Mouse (Mus musculus): ENCODE data around the gene Fgf22.
"Not testable (repeated sequence)": the region's sequence is repeated elsewhere in the genome, so short reads cannot be mapped to it uniquely, and the experiment has no call there.

Gene Fgf22

GRCm38 (mm10) chr10:79732500-79732899 lies 22.4 kb upstream of the Fgf22 start:
- DNase-seq (ENCODE audit: low spot score in 2 of 2): peak in 1 of 2 experiments; percentile 53

- DNase-seq (ENCODE audit: low spot score in 2 of 2): no peak
These were observed 21.0 kb upstream of the Fgf22 start for GRCm38 (mm10) chr10:79733847-79734246.

- DNase-seq (ENCODE audit: low spot score in 2 of 2): no peak
These were observed 19.5 kb upstream of the Fgf22 start for GRCm38 (mm10) chr10:79735361-79735760.

- no peak for DNase-seq (ENCODE audit: low spot score in 2 of 2)
These were observed 18.2 kb upstream of the Fgf22 start for GRCm38 (mm10) chr10:79736706-79737105.

- no peak for DNase-seq (ENCODE audit: low spot score in 2 of 2)
These were observed 16.6 kb upstream of the Fgf22 start for GRCm38 (mm10) chr10:79738259-79738658.

GRCm38 (mm10) chr10:79739234-79739633 lies 15.6 kb upstream of the Fgf22 start:
- no peak for DNase-seq (ENCODE audit: low spot score in 2 of 2)

- no peak for DNase-seq (ENCODE audit: low spot score in 2 of 2)
These were observed 14.0 kb upstream of the Fgf22 start for GRCm38 (mm10) chr10:79740863-79741262.

- no peak for DNase-seq (ENCODE audit: low spot score in 2 of 2)
These were observed 11.7 kb upstream of the Fgf22 start for GRCm38 (mm10) chr10:79743161-79743560.

- no peak for DNase-seq (ENCODE audit: low spot score in 2 of 2)
These were observed 11.1 kb upstream of the Fgf22 start for GRCm38 (mm10) chr10:79743650-79744365.

- DNase-seq (ENCODE audit: low spot score in 2 of 2): no peak
These were observed 9.5 kb upstream of the Fgf22 start for GRCm38 (mm10) chr10:79745411-79745810.

GRCm38 (mm10) chr10:79745898-79746773 lies 8.7 kb upstream of the Fgf22 start, which contains the start of gene Polrmt:
Polrmt (minus strand) TSS chr10:79746581.
- peak; percentile 89 to 90 for DNase-seq (ENCODE audit: low spot score in 2 of 2)

GRCm38 (mm10) chr10:79746774-79747151 lies 8.1 kb upstream of the Fgf22 start:
- no peak for DNase-seq (ENCODE audit: low spot score in 2 of 2)

- DNase-seq (ENCODE audit: low spot score in 2 of 2): no peak
These were observed 6.4 kb upstream of the Fgf22 start for GRCm38 (mm10) chr10:79748496-79748895.

GRCm38 (mm10) chr10:79755854-79756253 lies 978 bp downstream of the Fgf22 start:
- no peak for DNase-seq (ENCODE audit: low spot score in 2 of 2)

- DNase-seq (ENCODE audit: low spot score in 2 of 2): no peak
These were observed 1.8 kb downstream of the Fgf22 start for GRCm38 (mm10) chr10:79756660-79757059.

GRCm38 (mm10) chr10:79759675-79760074 lies 4.8 kb downstream of the Fgf22 start:
- DNase-seq (ENCODE audit: low spot score in 2 of 2): not testable (repeated sequence)

GRCm38 (mm10) chr10:79760603-79761143 lies 5.8 kb downstream of the Fgf22 start:
- DNase-seq (ENCODE audit: low spot score in 2 of 2): no peak

- DNase-seq (ENCODE audit: low spot score in 2 of 2): no peak
These were observed 8.0 kb downstream of the Fgf22 start for GRCm38 (mm10) chr10:79762875-79763274.

GRCm38 (mm10) chr10:79764234-79764633 lies 9.4 kb downstream of the Fgf22 start:
- DNase-seq (ENCODE audit: low spot score in 2 of 2): no peak

GRCm38 (mm10) chr10:79765228-79765745 lies 10.4 kb downstream of the Fgf22 start:
- no peak for DNase-seq (ENCODE audit: low spot score in 2 of 2)

- no peak for DNase-seq (ENCODE audit: low spot score in 2 of 2)
These were observed 11.2 kb downstream of the Fgf22 start for GRCm38 (mm10) chr10:79766001-79766507.

All from spleen, postnatal 14 days (tissue).